Mouse (Mus musculus): Measurements from ENCODE around the gene Ppp1r3e. TPM values are rescaled to one million over a fixed set of nuclear protein-coding genes. Genes with fewer than 3 reads are reported as not detected.

The Ppp1r3e gene
- 26.7 and 30.8 TPM in 2 replicates for polyA plus RNA-seq (2012; rRNA removed)

- no peak for DNase-seq (ENCODE audit: low read depth)
Observed at GRCm38 (mm10) chr14:54877048-54877715, at the start of gene Ppp1r3e. TSS of gene Ppp1r3e (minus strand) at chr14:54877550.

- no peak for DNase-seq (ENCODE audit: low read depth)
Observed at GRCm38 (mm10) chr14:54926401-54927158, 49.2 kb upstream of the Ppp1r3e start.

GRCm38 (mm10) chr14:54925349-54926342, 48.3 kb upstream of the Ppp1r3e start, which contains the start of gene Efs:
TSS of gene Efs (minus strand) at chr14:54926126.
- DNase-seq (ENCODE audit: low read depth): no peak

- no peak for DNase-seq (ENCODE audit: low read depth)
Observed at GRCm38 (mm10) chr14:54924641-54925348, 47.4 kb upstream of the Ppp1r3e start.

- no peak for DNase-seq (ENCODE audit: low read depth)
Observed at GRCm38 (mm10) chr14:54920076-54920685, 42.8 kb upstream of the Ppp1r3e start.

- DNase-seq (ENCODE audit: low read depth): no peak
Observed at GRCm38 (mm10) chr14:54913343-54913742, 36.0 kb upstream of the Ppp1r3e start.

- no peak for DNase-seq (ENCODE audit: low read depth)
Observed at GRCm38 (mm10) chr14:54912886-54913285, 35.5 kb upstream of the Ppp1r3e start, which contains the start of gene Slc22a17. TSS of gene Slc22a17 (minus strand) at chr14:54913132.

- no peak for DNase-seq (ENCODE audit: low read depth)
Observed at GRCm38 (mm10) chr14:54912109-54912850, 34.9 kb upstream of the Ppp1r3e start.

- no peak for DNase-seq (ENCODE audit: low read depth)
Observed at GRCm38 (mm10) chr14:54908682-54909081, 31.3 kb upstream of the Ppp1r3e start.

- DNase-seq (ENCODE audit: low read depth): no peak
Observed at GRCm38 (mm10) chr14:54903641-54904040, 26.3 kb upstream of the Ppp1r3e start.

- DNase-seq (ENCODE audit: low read depth): no peak
Observed at GRCm38 (mm10) chr14:54900383-54900782, 23.0 kb upstream of the Ppp1r3e start.

- no peak for DNase-seq (ENCODE audit: low read depth)
Observed at GRCm38 (mm10) chr14:54897445-54897844, 20.1 kb upstream of the Ppp1r3e start.

- DNase-seq (ENCODE audit: low read depth): no peak
Observed at GRCm38 (mm10) chr14:54894296-54895151, 17.2 kb upstream of the Ppp1r3e start.

- DNase-seq (ENCODE audit: low read depth): peak; percentile 98
Observed at GRCm38 (mm10) chr14:54893651-54894181, 16.4 kb upstream of the Ppp1r3e start.

- DNase-seq (ENCODE audit: low read depth): no peak
Observed at GRCm38 (mm10) chr14:54892200-54892599, 14.8 kb upstream of the Ppp1r3e start, which contains the start of gene Pabpn1. TSS of gene Pabpn1 (plus strand) at chr14:54892500.

- DNase-seq (ENCODE audit: low read depth): no peak
Observed at GRCm38 (mm10) chr14:54885309-54885708, 8.0 kb upstream of the Ppp1r3e start.

GRCm38 (mm10) chr14:54884022-54884712, 6.8 kb upstream of the Ppp1r3e start:
- DNase-seq (ENCODE audit: low read depth): no peak
